Mouse (Mus musculus) G1E (cell line): ENCODE results near the gene Chka. TPM values are rescaled to one million over a fixed set of nuclear protein-coding genes. Genes with fewer than 3 reads are reported as not detected.

ENCODE experiments used
- ATAC-seq: 2 replicates; pipeline ENCODE4 v1.8.0; 2016; ENCODE audit warnings: mild to moderate bottlenecking; ENCODE audit not compliant: insufficient number of reproducible peaks, poor library complexity, low FRiP score, severe bottlenecking; ENCODE audit errors: extremely low read depth
- DNase-seq: peaks from one replicate; pipeline ENCODE4 v3.0.0; 2012; ENCODE audit warnings: low spot score
- H3K27me3 ChIP-seq: 2 replicates; pipeline ENCODE4 v1.6.1; 2012; ENCODE audit warnings: mild to moderate bottlenecking, low read length, inconsistent platforms; ENCODE audit not compliant: insufficient read depth
- H3K36me3 ChIP-seq: replicated peaks from 2 replicates; pipeline ENCODE3; 2012; ENCODE audit warnings: mild to moderate bottlenecking, inconsistent platforms
- H3K4me1 ChIP-seq: 2 replicates; pipeline ENCODE4 v1.6.1; 2012; ENCODE audit warnings: low read depth, low read length, inconsistent platforms, mixed read lengths; ENCODE audit not compliant: insufficient read depth
- H3K4me3 ChIP-seq: 2 replicates; pipeline ENCODE4 v1.5.1; 2012; ENCODE audit warnings: low read depth, mild to moderate bottlenecking, inconsistent platforms, low read length, moderate library complexity, mixed read lengths
- H3K9me3 ChIP-seq: replicated peaks from 2 replicates; pipeline ENCODE4 v1.6.1; 2012; ENCODE audit warnings: inconsistent platforms
- CTCF ChIP-seq: IDR thresholded peaks from 2 replicates; pipeline ENCODE4 v1.5.1; 2012; ENCODE audit warnings: low read depth, low read length, inconsistent platforms, mixed read lengths
- GATA1 ChIP-seq: IDR thresholded peaks from 2 replicates; pipeline ENCODE4 v1.6.1; 2012; ENCODE audit warnings: borderline replicate concordance, low read length, inconsistent platforms, mixed read lengths
- GATA2 ChIP-seq: IDR thresholded peaks from 2 replicates; pipeline ENCODE4 v1.6.1; 2012; ENCODE audit warnings: low read depth, low read length, inconsistent platforms, borderline replicate concordance
- POLR2AphosphoS5 ChIP-seq: IDR thresholded peaks from 2 replicates; pipeline ENCODE4 v1.6.1; 2012; ENCODE audit warnings: low read depth, low read length, inconsistent platforms; ENCODE audit not compliant: insufficient replicate concordance
- TAL1 ChIP-seq: conservative IDR thresholded peaks from 2 replicates; pipeline ENCODE4 v1.6.1; 2012; ENCODE audit warnings: low read depth, low read length, inconsistent platforms, mixed read lengths
- polyA plus RNA-seq: library from polyadenylated mRNA; stranded (reverse); fragments of >175 nt; gene quantifications from 2 replicates; pipeline ENCODE4 v1.2.3, GENCODE M21; 2012
- total RNA-seq, 2 experiments: library from RNA; stranded (forward) in 1 of 2; stranded (reverse) in 1 of 2; fragments of 200-1000 nt in 1 of 2; fragments of >200 nt in 1 of 2; fragmentation: Nextera tagmentation in 1 of 2; gene quantifications; 2 replicates each; pipeline ENCODE4 v1.2.3; 2014 to 2017

Chka gene
- total and polyA plus RNA-seq, 3 experiments, result 7.4 to 31.7 (median 26.7) TPM

DNA sequence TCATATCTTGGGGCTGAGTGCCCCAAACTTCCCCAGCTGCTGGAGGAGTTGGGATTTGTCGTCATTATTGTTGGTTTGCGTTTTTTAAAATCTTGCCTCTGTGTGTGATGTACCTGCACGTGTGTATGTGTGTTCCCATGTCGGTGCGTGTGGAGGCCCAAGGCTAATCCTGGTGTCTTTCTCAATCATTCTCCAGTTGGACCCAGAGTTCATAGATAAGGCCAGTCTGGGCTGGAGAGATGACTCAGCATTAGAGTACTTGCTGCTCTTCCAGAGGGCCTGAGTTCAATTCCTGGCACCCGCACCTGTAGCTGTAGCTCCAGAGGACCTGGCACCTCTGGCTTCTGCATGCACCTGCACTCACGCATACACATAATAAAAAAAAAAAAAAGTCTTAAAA, 73.3 kb downstream of the Chka start:
- no peak for TF ChIP-seq GATA2
- TF ChIP-seq CTCF, result no peak
- TF ChIP-seq POLR2AphosphoS5, result no peak
- no peak for TF ChIP-seq TAL1
- no peak for TF ChIP-seq GATA1
- Histone ChIP-seq H3K4me1 (0 out of 2 replicates have a peak, but pooled peaks cover 5% of the 10 kb centered on the region), H3K9me3 (no peaks in the 10 kb centered on the region), H3K4me3 (no peak overlapping the region), H3K36me3 (no peaks in the 10 kb centered on the region), H3K27me3 (peaks cover 59% of the 10 kb centered on the region)
- DNase-seq, result no peak
- no peak for ATAC-seq

- Histone ChIP-seq H3K27me3 (peaks cover 68% of the 10 kb centered on the region), H3K9me3 (no peaks in the 10 kb centered on the region), H3K36me3 (no peaks in the 10 kb centered on the region), H3K4me3 (no peak overlapping the region), H3K4me1 (peaks cover 5% of the 10 kb centered on the region; the same call in 1 of the 2 replicates)
- TF ChIP-seq TAL1, result no peak
- no peak for TF ChIP-seq GATA2
- no peak for TF ChIP-seq GATA1
- TF ChIP-seq POLR2AphosphoS5, result no peak
- TF ChIP-seq CTCF, result no peak
- DNase-seq (no peak), ATAC-seq (no peak)
Observed at GRCm38 (mm10) chr19:3925859-3926258, 74.3 kb downstream of the Chka start.

DNA sequence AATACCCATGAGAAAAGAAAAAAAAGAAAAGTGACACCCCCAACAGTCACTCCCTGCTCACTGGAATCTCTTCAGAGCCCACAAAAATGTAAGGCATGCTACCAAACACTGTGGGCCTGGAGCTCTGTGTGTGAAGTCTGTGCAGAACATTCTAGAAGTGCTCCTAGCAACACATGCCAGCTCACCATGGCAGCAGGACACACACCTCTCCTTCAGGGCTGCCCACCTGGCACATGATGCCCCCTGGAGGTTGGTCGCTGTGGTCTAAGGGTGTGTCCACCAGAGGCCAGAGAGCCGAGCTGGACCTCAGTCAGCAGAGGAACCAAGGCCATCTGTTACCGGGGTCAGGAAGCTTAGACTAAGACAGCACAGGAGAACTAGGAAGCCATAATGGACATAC, 74.7 kb downstream of the Chka start:
- no peak for DNase-seq
- Histone ChIP-seq H3K4me1 (peaks cover 5% of the 10 kb centered on the region; the same call in 1 of the 2 replicates), H3K9me3 (no peaks in the 10 kb centered on the region), H3K4me3 (no peak overlapping the region), H3K27me3 (peaks cover 66% of the 10 kb centered on the region), H3K36me3 (no peaks in the 10 kb centered on the region)
- TF ChIP-seq POLR2AphosphoS5, result no peak
- TF ChIP-seq GATA1, result no peak
- TF ChIP-seq TAL1, result no peak
- no peak for TF ChIP-seq CTCF
- TF ChIP-seq GATA2, result no peak
- no peak for ATAC-seq

DNA sequence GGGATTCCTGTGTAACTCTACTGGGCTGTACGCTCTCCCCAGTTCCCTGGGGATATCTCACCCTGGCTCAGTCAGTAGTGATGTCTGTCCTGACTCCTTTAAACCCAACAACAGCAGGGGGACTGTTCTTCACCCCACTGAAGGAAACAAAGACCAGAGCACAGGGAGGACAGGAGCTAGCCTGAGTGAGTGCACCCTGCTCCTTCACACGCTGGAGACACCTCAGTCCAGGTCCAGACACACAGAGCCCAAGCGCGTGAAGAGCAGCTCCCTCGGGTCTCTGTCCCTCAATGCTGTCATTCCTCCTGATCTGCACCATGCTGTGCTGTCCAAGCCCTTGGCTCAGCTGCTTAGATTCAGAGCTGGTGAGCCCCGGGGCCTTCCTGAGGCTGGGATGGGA, 75.1 kb downstream of the Chka start:
- DNase-seq, result no peak
- Histone ChIP-seq H3K27me3 (peaks cover 64% of the 10 kb centered on the region), H3K9me3 (no peaks in the 10 kb centered on the region), H3K36me3 (no peaks in the 10 kb centered on the region), H3K4me1 (peaks cover 5% of the 10 kb centered on the region; the same call in 1 of the 2 replicates), H3K4me3 (no peak overlapping the region)
- no peak for TF ChIP-seq GATA1
- no peak for TF ChIP-seq GATA2
- no peak for TF ChIP-seq TAL1
- no peak for TF ChIP-seq CTCF
- TF ChIP-seq POLR2AphosphoS5, result no peak
- no peak for ATAC-seq

DNA sequence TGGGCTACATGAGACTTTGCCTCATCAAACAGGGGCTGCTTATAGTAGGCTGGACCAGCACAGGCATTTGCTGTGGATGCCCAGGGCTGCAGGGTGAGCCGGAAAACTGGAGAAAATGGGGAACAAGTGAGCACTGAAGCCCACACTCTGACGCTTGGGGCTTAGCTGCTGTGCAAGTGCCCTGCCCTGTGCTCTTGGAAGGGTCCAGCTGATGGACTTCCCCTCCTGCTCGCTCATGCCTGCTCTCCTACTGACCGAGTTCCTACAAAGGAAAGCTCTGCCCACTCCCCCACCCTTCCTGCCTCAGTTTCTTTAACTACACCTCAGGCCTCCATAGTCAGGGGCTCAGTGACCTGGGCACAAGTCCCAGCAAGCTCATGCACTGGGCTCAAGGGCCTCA, 76.4 kb downstream of the Chka start:
- peaks cover 58% of the 10 kb centered on the region for H3K27me3 ChIP-seq
- H3K4me3 ChIP-seq, result no peak overlapping the region
- no peak for ATAC-seq
- H3K4me1 ChIP-seq, result peaks cover 5% of the 10 kb centered on the region; the same call in 1 of the 2 replicates
- no peaks in the 10 kb centered on the region for H3K9me3 ChIP-seq
- DNase-seq, result no peak
- H3K36me3 ChIP-seq, result no peaks in the 10 kb centered on the region
- TF ChIP-seq GATA1, result no peak
- no peak for TF ChIP-seq GATA2
- no peak for TF ChIP-seq CTCF
- no peak for TF ChIP-seq POLR2AphosphoS5
- TF ChIP-seq TAL1, result no peak

DNA sequence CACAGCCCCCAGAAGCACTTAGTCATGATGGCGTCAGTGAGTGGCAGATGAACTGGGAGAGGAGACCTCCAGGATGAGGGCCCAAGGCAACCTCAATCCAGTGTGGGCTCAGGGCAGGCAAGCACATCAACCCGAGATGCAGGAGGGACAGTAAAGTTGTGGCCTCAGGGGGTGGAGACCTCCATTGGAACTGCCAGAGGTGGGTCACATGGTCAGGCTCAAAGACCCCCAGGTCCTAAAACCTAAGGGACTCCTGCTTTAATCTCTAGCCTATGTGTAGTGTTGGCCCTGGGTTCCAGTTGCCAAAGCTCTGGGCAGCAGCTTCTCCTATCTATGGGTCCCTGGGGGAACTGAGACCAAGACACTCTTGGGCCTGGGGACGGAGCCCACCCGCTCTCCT, 77.2 kb downstream of the Chka start:
- DNase-seq, result no peak
- H3K27me3 ChIP-seq, result peaks cover 54% of the 10 kb centered on the region
- H3K4me3 ChIP-seq, result no peak overlapping the region
- H3K9me3 ChIP-seq, result no peaks in the 10 kb centered on the region
- TF ChIP-seq TAL1, result no peak
- no peak for TF ChIP-seq POLR2AphosphoS5
- no peak for TF ChIP-seq GATA2
- no peak for TF ChIP-seq GATA1
- no peak for TF ChIP-seq CTCF
- no peaks in the 10 kb centered on the region for H3K36me3 ChIP-seq
- ATAC-seq, result no peak
- H3K4me1 ChIP-seq, result no peaks in the 10 kb centered on the region; the same call in 1 of the 2 replicates
